Mouse (Mus musculus) bone marrow, adult 2 months (tissue): ENCODE measurements around the gene Aqp8.

Source experiments
- CTCF ChIP-seq: fragments of 200-500 bp; IDR thresholded peaks from 2 replicates; pipeline ENCODE4 v1.5.1; 2011; ENCODE audit warnings: low read length, control low read depth; ENCODE audit not compliant: control insufficient read depth, insufficient read depth
- POLR2A ChIP-seq: fragments of 200-500 bp; IDR thresholded peaks from 2 replicates; pipeline ENCODE4 v1.6.1; 2011; ENCODE audit warnings: low read depth, mild to moderate bottlenecking, control low read depth, low read length, borderline replicate concordance; ENCODE audit not compliant: control insufficient read depth

DNA sequence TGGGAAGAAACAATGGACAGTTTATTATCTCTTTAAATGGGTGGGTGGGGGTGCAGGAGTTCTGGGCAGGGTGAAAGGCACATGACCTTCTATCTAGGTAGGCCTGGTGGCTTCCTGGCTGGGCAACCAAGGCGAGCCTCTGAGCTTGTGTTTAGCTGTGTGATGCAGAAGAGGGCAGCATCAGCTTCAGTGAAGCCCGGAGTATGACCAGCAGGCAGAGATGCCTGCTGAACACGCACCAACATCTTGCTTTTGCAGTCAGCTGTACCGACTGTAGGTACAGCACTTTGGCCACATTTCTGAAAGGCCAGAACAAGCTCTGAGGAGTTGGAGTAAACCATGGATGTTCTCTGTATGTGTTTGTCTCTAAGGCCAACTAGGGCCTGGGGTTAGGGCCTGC, 1.5 kb downstream of the Aqp8 start:
- TF ChIP-seq POLR2A = no peak
- no peak for TF ChIP-seq CTCF
